Mouse (Mus musculus): ENCODE data around the gene Shroom2.
"Not testable (repeated sequence)": the region's sequence is repeated elsewhere in the genome, so short reads cannot be mapped to it uniquely, and the experiment has no call there.

The Shroom2 gene

GRCm38 (mm10) chrX:152768891-152769599 lies at the start of gene Shroom2:
TSS of gene Shroom2 (minus strand) at chrX:152769465.
- DNase-seq (ENCODE audit: low spot score): no peak

GRCm38 (mm10) chrX:152818996-152819395 lies 49.7 kb upstream of the Shroom2 start:
- DNase-seq (ENCODE audit: low spot score): peak; percentile 4

GRCm38 (mm10) chrX:152813339-152813738 lies 44.1 kb upstream of the Shroom2 start:
- DNase-seq (ENCODE audit: low spot score): no peak

GRCm38 (mm10) chrX:152805317-152805716 lies 36.1 kb upstream of the Shroom2 start:
- no peak for DNase-seq (ENCODE audit: low spot score)

GRCm38 (mm10) chrX:152788611-152789010 lies 19.3 kb upstream of the Shroom2 start:
- DNase-seq (ENCODE audit: low spot score): no peak

GRCm38 (mm10) chrX:152788129-152788528 lies 18.9 kb upstream of the Shroom2 start:
- no peak for DNase-seq (ENCODE audit: low spot score)

- DNase-seq (ENCODE audit: low spot score): no peak
Measured at GRCm38 (mm10) chrX:152781720-152782403, 12.6 kb upstream of the Shroom2 start, which contains the start of gene Gpr143. TSS of gene Gpr143 (plus strand) at chrX:152781921.

GRCm38 (mm10) chrX:152769600-152770157 lies 414 bp upstream of the Shroom2 start:
- DNase-seq (ENCODE audit: low spot score): no peak

GRCm38 (mm10) chrX:152764171-152764570 lies 5.1 kb downstream of the Shroom2 start:
- no peak for DNase-seq (ENCODE audit: low spot score)

GRCm38 (mm10) chrX:152762855-152763254 lies 6.4 kb downstream of the Shroom2 start:
- DNase-seq (ENCODE audit: low spot score): no peak

GRCm38 (mm10) chrX:152762437-152762836 lies 6.8 kb downstream of the Shroom2 start:
- DNase-seq (ENCODE audit: low spot score): no peak

GRCm38 (mm10) chrX:152756293-152756692 lies 13.0 kb downstream of the Shroom2 start:
- no peak for DNase-seq (ENCODE audit: low spot score)

- DNase-seq (ENCODE audit: low spot score): no peak
Measured at GRCm38 (mm10) chrX:152755819-152756218, 13.4 kb downstream of the Shroom2 start.

- DNase-seq (ENCODE audit: low spot score): no peak
Measured at GRCm38 (mm10) chrX:152745925-152746324, 23.3 kb downstream of the Shroom2 start.

GRCm38 (mm10) chrX:152743642-152744041 lies 25.6 kb downstream of the Shroom2 start:
- DNase-seq (ENCODE audit: low spot score): no peak

- DNase-seq (ENCODE audit: low spot score): no peak
Measured at GRCm38 (mm10) chrX:152738759-152739368, 30.4 kb downstream of the Shroom2 start.

GRCm38 (mm10) chrX:152738191-152738590 lies 31.1 kb downstream of the Shroom2 start:
- no peak for DNase-seq (ENCODE audit: low spot score)

GRCm38 (mm10) chrX:152735283-152735682 lies 34.0 kb downstream of the Shroom2 start:
- no peak for DNase-seq (ENCODE audit: low spot score)

- DNase-seq (ENCODE audit: low spot score): no peak
Measured at GRCm38 (mm10) chrX:152716693-152717092, 52.6 kb downstream of the Shroom2 start.

- not testable (repeated sequence) for DNase-seq (ENCODE audit: low spot score)
Measured at GRCm38 (mm10) chrX:152710715-152711114, 58.5 kb downstream of the Shroom2 start.

- DNase-seq (ENCODE audit: low spot score): no peak
Measured at GRCm38 (mm10) chrX:152708359-152708758, 60.9 kb downstream of the Shroom2 start.

- peak; percentile 3 for DNase-seq (ENCODE audit: low spot score)
Measured at GRCm38 (mm10) chrX:152705397-152705796, 63.9 kb downstream of the Shroom2 start.

- no peak for DNase-seq (ENCODE audit: low spot score)
Measured at GRCm38 (mm10) chrX:152703624-152704023, 65.6 kb downstream of the Shroom2 start.
